Comparison of ENCODE assay signal across 19 mouse cellular contexts in the genomic region with DNA sequence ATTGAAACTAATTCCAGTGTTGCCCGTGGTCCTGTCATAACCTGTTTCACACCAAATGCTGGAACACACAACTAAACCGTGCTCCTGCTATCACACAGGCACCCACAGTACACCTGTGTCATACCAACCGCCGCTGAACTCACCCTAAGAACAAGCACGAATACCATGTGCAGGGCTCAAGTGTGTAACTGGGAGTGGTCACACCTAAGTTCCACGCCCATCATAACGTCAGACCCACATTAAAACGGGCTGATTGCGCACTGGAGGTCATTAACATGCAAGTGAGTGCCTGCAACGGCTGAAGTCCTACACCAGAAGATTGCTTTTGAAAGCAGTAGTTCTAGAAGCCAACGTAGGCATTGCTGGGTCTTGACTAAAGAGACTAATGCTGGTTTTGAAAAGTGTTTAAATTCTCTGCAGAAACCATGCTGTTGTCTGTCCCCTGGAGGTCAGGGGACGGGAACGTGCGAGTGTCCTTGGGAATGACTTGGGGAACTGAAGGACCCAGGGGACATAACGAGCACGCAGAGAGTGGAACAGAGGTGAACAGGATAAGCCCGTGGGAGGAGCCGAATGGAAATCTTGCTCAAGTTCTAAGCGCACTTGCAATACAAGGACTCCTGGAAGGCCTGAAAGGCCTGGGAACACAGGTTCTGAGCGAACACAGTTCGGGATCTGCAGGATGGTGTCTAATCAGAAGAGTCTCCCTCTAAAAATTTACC. TPM values are rescaled to one million over a fixed set of nuclear protein-coding genes. Genes with fewer than 3 reads are reported as not detected.
DNase-seq lines count a peak whose midpoint lies in the region; ATAC-seq lines count a peak whose summit lies in the region.
"Had no signal": no experiment of that assay in that cellular context is flagged by ENCODE, and none has a peak within 500 bp of the region (broad histone marks: within the 10 kb centered on the region; RNA-seq: fewer than 3 reads in every experiment).

No protein-coding gene starts in this region.

- no peak for ATAC-seq in forebrain, embryonic 11.5 days (replicated peaks; ENCODE audit: low FRiP score)

- H3K27me3 ChIP-seq in forebrain, embryonic 11.5 days (ENCODE audit: control insufficient read depth, insufficient read depth, low read length): no peaks in the 10 kb centered on the region
- H3K27me3 ChIP-seq in forebrain, embryonic 10.5 days (ENCODE audit: poor library complexity, severe bottlenecking): no peaks in the 10 kb centered on the region
- H3K27me3 ChIP-seq in embryonic facial prominence, embryonic 10.5 days (replicated peaks; ENCODE audit: low read depth, poor library complexity, severe bottlenecking): no peaks in the 10 kb centered on the region
- H3K27me3 ChIP-seq: embryonic facial prominence, embryonic 13.5 days had no signal

- 85% methylated on average over 21 of the region's 21 CpGs for WGBS in forebrain, embryonic 11.5 days
- WGBS in forebrain, embryonic 10.5 days: 88% methylated on average over 21 of the region's 21 CpGs
- WGBS in embryonic facial prominence, embryonic 10.5 days: 88% methylated on average over 21 of the region's 21 CpGs

- no peaks in the 10 kb centered on the region for H3K36me3 ChIP-seq in forebrain, embryonic 11.5 days (ENCODE audit: control insufficient read depth, insufficient read depth, low read length)
- no peaks in the 10 kb centered on the region for H3K36me3 ChIP-seq in forebrain, embryonic 10.5 days (replicated peaks)
- no peaks in the 10 kb centered on the region for H3K36me3 ChIP-seq in embryonic facial prominence, embryonic 10.5 days (replicated peaks)
- H3K36me3 ChIP-seq: embryonic facial prominence, embryonic 13.5 days; forebrain, embryonic 15.5 days; liver, embryonic 13.5 days had no signal

- H3K27ac ChIP-seq in forebrain, embryonic 11.5 days (ENCODE audit: low read depth, low read length): no peak overlapping the region
- H3K27ac ChIP-seq in forebrain, embryonic 10.5 days: no peak overlapping the region
- H3K27ac ChIP-seq in embryonic facial prominence, embryonic 10.5 days (replicated peaks): no peak overlapping the region
- H3K27ac ChIP-seq: embryonic facial prominence, embryonic 13.5 days; hindbrain, embryonic 14.5 days; liver, embryonic 13.5 days had no signal

- no peak overlapping the region for H3K4me3 ChIP-seq in forebrain, embryonic 11.5 days (ENCODE audit: low read depth, low read length)
- no peak overlapping the region for H3K4me3 ChIP-seq in forebrain, embryonic 10.5 days
- H3K4me3 ChIP-seq in embryonic facial prominence, embryonic 10.5 days: no peak overlapping the region
- H3K4me3 ChIP-seq: embryonic facial prominence, embryonic 13.5 days; forebrain, embryonic 15.5 days; liver, embryonic 13.5 days had no signal

- no peak overlapping the region for H3K4me2 ChIP-seq in forebrain, embryonic 11.5 days (ENCODE audit: low read depth, low read length, severe bottlenecking)
- H3K4me2 ChIP-seq: embryonic facial prominence, embryonic 13.5 days; forebrain, embryonic 15.5 days; hindbrain, embryonic 14.5 days; liver, embryonic 13.5 days had no signal

- H3K4me1 ChIP-seq in forebrain, embryonic 11.5 days (replicated peaks; ENCODE audit: control insufficient read depth, insufficient read depth, low read length): no peaks in the 10 kb centered on the region
- peaks cover 16% of the 10 kb centered on the region for H3K4me1 ChIP-seq in forebrain, embryonic 10.5 days
- H3K4me1 ChIP-seq in embryonic facial prominence, embryonic 10.5 days: peaks cover 4% of the 10 kb centered on the region; the same call in 1 of the 2 replicates
- H3K4me1 ChIP-seq: embryonic facial prominence, embryonic 13.5 days had no signal

- peak; percentile 38 for DNase-seq in forebrain, embryonic 11.5 days (ENCODE audit: low spot score)
- no peak for DNase-seq in forebrain, embryonic 10.5 days (ENCODE audit: extremely low spot score, low spot score)
- peak; percentile 10 for DNase-seq in adrenal gland, postnatal 25 days
- DNase-seq in kidney, postnatal 25 days: peak; percentile 34 to 70
- peak; percentile 67 for DNase-seq in lung, postnatal 36 days
- no peak for DNase-seq in embryonic facial prominence, embryonic 10.5 days (ENCODE audit: low spot score)
- DNase-seq in right cerebral cortex, postnatal 14 days: no peak
- DNase-seq in frontal cortex, postnatal 14 days (ENCODE audit: low spot score in 2 of 2): no peak
- DNase-seq: cerebellum, postnatal 25 days; gastrocnemius, postnatal 14 days; layer of hippocampus, adult 9-11 months; left cerebral cortex, postnatal 4 days; liver, embryonic 13.5 days; thymus, adult 2 months had no signal

- H3K9me3 ChIP-seq in forebrain, embryonic 11.5 days (ENCODE audit: control insufficient read depth, low read length): no peaks in the 10 kb centered on the region
- no peaks in the 10 kb centered on the region for H3K9me3 ChIP-seq in forebrain, embryonic 10.5 days
- H3K9me3 ChIP-seq in embryonic facial prominence, embryonic 10.5 days: no peaks in the 10 kb centered on the region
- H3K9me3 ChIP-seq: embryonic facial prominence, embryonic 13.5 days; forebrain, embryonic 15.5 days; liver, embryonic 13.5 days; megakaryocyte, embryonic 14.5 days had no signal

- no peak overlapping the region for H3K9ac ChIP-seq in forebrain, embryonic 11.5 days (ENCODE audit: low read length)
- H3K9ac ChIP-seq: embryonic facial prominence, embryonic 13.5 days; forebrain, embryonic 15.5 days; hindbrain, embryonic 14.5 days; liver, embryonic 13.5 days had no signal

RNA-seq across cellular contexts. Expression of gene Arhgef28, which starts 22.9 kb away (rescaled TPM):
- 6.3 and 8.0 TPM in 2 replicates for polyA plus RNA-seq in forebrain, embryonic 11.5 days (2014; fragmentation: Nextera tagmentation; extraction: Ambion mirVana)
- 5.7 and 5.9 TPM in 2 replicates for polyA plus RNA-seq in forebrain, embryonic 10.5 days (2016; fragmentation: Nextera tagmentation; extraction: Ambion mirVana)
- 16.0 and 19.8 TPM in 2 replicates for total RNA-seq in adrenal gland, postnatal 25 days (2021)
- 8.4 and 9.6 TPM in 2 replicates for polyA plus RNA-seq in embryonic facial prominence, embryonic 10.5 days (2016; fragmentation: Nextera tagmentation; extraction: Ambion mirVana)
- total RNA-seq: neutrophil, adult 5-6 weeks had no signal

Comparison
In these comparisons a context has a peak if more than half of its experiments do, and no peak if none do; other contexts are left out.
1. DNase-seq: peak in forebrain, embryonic 11.5 days (single experiment), adrenal gland, postnatal 25 days (single experiment), kidney, postnatal 25 days (2 of 2) and lung, postnatal 36 days (single experiment); none in forebrain, embryonic 10.5 days (single experiment), embryonic facial prominence, embryonic 10.5 days (single experiment), right cerebral cortex, postnatal 14 days (single experiment) and frontal cortex, postnatal 14 days (0 of 2).